Mouse (Mus musculus) thymus, postnatal 25 days (tissue): ENCODE measurements around the gene Hsph1.

ENCODE experiments used
- DNase-seq: peaks from one replicate; pipeline ENCODE4 v3.0.0; 2022

Hsph1 gene

GRCm38 (mm10) chr5:149587327-149587895, 48.8 kb downstream of the Hsph1 start:
- no peak for DNase-seq

GRCm38 (mm10) chr5:149585910-149586309, 50.3 kb downstream of the Hsph1 start:
- DNase-seq = no peak

- no peak for DNase-seq
These were observed 50.9 kb downstream of the Hsph1 start for GRCm38 (mm10) chr5:149585231-149585630.

GRCm38 (mm10) chr5:149584154-149584655, 52.0 kb downstream of the Hsph1 start:
- DNase-seq = no peak

GRCm38 (mm10) chr5:149583507-149583906, 52.7 kb downstream of the Hsph1 start:
- DNase-seq = no peak

DNA sequence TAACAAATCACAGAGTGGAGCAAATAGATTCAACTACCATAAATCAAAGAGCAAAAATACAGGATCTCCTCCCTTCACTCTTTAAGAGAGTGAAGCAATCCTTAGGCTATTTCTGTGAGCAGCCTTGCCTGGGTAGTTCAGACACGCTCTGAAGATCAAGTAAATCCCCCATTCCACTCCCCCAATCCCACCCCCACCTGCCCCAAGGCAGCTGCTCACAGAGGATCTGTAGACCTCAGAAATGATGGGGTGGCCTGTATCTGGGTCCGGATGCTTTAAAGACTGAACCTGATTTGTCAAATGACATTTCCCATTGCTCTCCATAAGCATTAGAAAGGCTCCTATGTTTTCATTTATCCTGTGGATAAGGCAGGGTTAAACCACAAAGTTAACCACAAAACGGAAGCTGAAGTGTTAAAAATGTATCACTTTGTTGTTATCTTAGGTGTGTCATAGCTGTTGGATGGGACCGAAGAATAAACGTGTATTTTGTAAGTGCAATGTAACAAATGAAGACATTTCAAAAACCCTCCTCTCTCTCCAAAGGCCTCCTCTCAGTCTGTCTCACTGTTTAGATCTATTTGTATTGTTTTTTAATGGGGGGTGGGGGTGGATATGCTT, 53.4 kb downstream of the Hsph1 start:
- no peak for DNase-seq

DNA sequence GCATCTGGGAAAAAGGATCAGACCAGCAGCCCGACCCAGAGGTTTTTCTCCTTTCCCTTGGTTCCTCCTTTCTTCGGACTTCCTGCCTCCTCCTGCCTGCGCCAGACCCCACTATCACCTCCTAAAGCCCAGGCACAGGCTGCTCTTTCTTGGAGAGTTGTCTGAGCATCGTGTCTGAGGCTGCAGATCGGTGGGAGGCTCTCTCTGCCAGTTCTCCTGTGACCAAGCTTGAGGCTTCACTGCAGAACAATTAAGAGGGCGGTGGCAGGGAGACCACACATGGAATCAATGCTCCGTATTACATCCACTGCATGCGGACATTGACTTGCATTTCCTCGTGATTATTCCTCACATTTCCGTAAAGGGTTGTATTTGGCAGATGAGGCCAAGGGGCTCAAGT, 58.7 kb downstream of the Hsph1 start:
- no peak for DNase-seq

DNA sequence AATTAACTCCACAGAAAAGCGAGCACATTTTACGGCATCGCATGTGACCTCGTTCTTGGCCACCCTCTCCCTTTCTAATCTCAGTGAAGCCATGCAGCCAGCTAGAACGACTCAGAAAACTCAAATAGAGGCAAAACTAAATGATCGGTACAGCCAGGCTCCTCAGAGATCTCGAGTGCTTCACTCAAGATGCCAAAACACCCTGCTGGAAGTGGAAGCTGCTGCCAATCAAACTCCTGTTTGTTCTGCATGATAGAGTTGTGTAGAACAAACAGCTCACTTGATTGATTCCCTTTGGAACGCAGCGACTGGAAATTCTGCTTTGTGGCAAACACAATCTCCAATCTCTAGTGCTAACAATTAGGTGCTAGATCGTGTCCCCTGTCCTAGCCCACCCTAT, 59.2 kb downstream of the Hsph1 start:
- no peak for DNase-seq

DNA sequence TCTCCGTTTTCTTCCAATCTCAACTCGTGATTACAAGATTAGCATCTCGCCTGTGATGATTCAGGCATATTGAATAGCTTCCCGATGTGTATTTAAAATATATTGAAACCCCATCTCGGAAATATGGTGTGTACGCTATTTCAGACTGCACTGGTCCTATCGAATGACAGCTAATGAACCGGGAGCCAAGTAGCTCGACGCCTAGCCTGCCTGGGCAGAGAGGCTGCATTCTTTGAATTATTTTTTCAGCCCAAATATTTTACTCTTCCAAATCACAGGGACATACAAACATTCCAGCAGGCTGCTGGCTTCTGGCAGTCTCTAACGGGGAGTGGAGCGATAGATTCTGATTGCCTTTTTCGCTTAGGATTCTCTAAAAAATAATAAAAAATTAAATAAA, 67.2 kb downstream of the Hsph1 start:
- no peak for DNase-seq

DNA sequence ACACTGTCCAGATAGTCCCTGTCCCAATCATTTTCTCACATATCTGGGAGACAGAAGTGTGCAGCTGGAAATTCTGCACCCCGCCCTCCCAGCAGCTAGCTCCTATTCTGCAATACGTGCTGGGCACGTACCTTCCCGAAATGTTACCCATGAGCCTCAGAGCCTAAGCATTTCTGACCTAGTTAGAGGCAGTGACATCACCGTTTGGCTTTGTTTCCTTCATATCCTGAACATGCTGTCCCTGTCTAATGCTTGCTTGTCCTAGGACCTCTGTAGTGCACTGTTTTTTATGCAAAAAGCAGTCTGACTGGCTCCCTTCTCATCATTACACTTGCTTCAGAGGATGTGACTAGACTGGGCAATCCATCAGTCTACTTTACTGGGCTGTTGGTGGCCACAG, 69.2 kb downstream of the Hsph1 start:
- DNase-seq = no peak

- DNase-seq = no peak
These were observed 70.2 kb downstream of the Hsph1 start for GRCm38 (mm10) chr5:149566026-149566425.
